26 mouse cellular contexts compared by ENCODE assay signal in the genomic region with DNA sequence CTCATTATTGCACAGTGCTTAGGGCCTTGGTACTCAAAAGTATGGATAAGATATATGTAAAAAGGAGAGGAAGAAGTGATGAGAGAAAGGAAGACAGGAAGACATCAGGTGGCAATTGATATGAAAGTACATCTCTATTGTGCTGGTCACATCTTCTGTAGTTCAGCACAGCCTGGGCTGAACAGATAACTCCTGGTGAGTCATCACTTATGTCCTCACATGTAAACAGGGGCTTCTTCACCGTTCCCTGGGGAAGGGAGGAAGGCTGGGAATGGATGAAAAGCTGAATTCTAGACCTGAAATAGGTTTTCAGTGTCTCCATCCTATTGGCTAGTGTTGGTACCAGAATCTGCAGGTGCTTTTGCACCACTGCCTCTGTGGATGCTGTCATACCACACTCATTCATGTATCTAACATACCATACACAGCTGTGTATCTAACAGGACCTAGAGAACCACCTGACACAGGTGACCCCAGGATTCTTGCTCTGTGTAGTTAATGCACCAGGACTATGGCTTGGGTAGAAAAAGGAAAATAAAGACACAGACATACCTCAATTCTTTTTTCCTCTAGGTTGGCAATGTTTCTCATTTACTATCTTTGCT.
A peak's percentile ranks its signal among the peaks of the same experiment; 100 is the strongest.
DNase-seq lines count a peak whose midpoint lies in the region; ATAC-seq and TF ChIP-seq lines count a peak whose summit lies in the region.
"Had no signal": no experiment of that assay in that cellular context is flagged by ENCODE, and none has a peak within 500 bp of the region (broad histone marks: within the 10 kb centered on the region; RNA-seq: fewer than 3 reads in every experiment).

No protein-coding gene starts in this region.

- no peak overlapping the region; the same call in 1 of the 2 replicates for H3K27ac ChIP-seq in heart, embryonic 11.5 days (ENCODE audit: low read depth, low read length)
- H3K27ac ChIP-seq in liver, embryonic 16.5 days (ENCODE audit: low read length): no peak overlapping the region
- H3K27ac ChIP-seq: forebrain, embryonic 15.5 days; hindbrain, embryonic 10.5 days; intestine, embryonic 15.5 days; limb, embryonic 12.5 days; stomach, postnatal 0 days had no signal

- no peaks in the 10 kb centered on the region for H3K27me3 ChIP-seq in heart, embryonic 11.5 days (ENCODE audit: control insufficient read depth, insufficient read depth, low read length)
- H3K27me3 ChIP-seq in G1E (ENCODE audit: insufficient read depth, low read length): peaks cover 5% of the 10 kb centered on the region; the same call in 1 of the 2 replicates
- no peaks in the 10 kb centered on the region for H3K27me3 ChIP-seq in liver, embryonic 16.5 days (ENCODE audit: control insufficient read depth, insufficient read depth, low read depth, low read length)
- H3K27me3 ChIP-seq: forebrain, embryonic 15.5 days; intestine, embryonic 15.5 days; limb, embryonic 12.5 days had no signal

- no peaks in the 10 kb centered on the region for H3K4me1 ChIP-seq in heart, embryonic 11.5 days (ENCODE audit: control insufficient read depth, insufficient read depth, low read length)
- H3K4me1 ChIP-seq in G1E (ENCODE audit: insufficient read depth, low read depth, low read length): peaks cover 7% of the 10 kb centered on the region; the same call in 1 of the 2 replicates
- peaks cover 3% of the 10 kb centered on the region; the same call in 1 of the 2 replicates for H3K4me1 ChIP-seq in liver, embryonic 16.5 days (ENCODE audit: control insufficient read depth, low read depth, low read length)
- H3K4me1 ChIP-seq: hindbrain, embryonic 10.5 days; intestine, embryonic 15.5 days; limb, embryonic 12.5 days had no signal

- no peak overlapping the region for H3K9ac ChIP-seq in heart, embryonic 11.5 days (ENCODE audit: low read depth, low read length)
- H3K9ac ChIP-seq in liver, embryonic 16.5 days (ENCODE audit: low read depth, low read length): no peak overlapping the region
- H3K9ac ChIP-seq: forebrain, embryonic 15.5 days; intestine, embryonic 15.5 days; limb, embryonic 12.5 days had no signal

- WGBS in heart, embryonic 11.5 days (ENCODE audit: insufficient replicate concordance): 60% methylated on average over 1 of the region's 1 CpGs
- 18% methylated on average over 1 of the region's 1 CpGs for WGBS in liver, embryonic 16.5 days (ENCODE audit: insufficient replicate concordance)

- H3K4me2 ChIP-seq in heart, embryonic 11.5 days: no peak overlapping the region
- H3K4me2 ChIP-seq in liver, embryonic 16.5 days (ENCODE audit: low read depth, low read length): no peak overlapping the region
- H3K4me2 ChIP-seq: forebrain, embryonic 15.5 days; intestine, embryonic 15.5 days; limb, embryonic 12.5 days had no signal

- peak; percentile 96 for ATAC-seq in heart, embryonic 11.5 days (replicated peaks; ENCODE audit: insufficient number of reproducible peaks, low FRiP score, low TSS enrichment)
- ATAC-seq in G1E (ENCODE audit: extremely low read depth, insufficient number of reproducible peaks, low FRiP score, poor library complexity, severe bottlenecking): peak; percentile 22; the same call in 1 of the 2 replicates
- ATAC-seq in liver, embryonic 16.5 days (ENCODE audit: low read depth): peak; percentile 91
- ATAC-seq: activated CD4-positive, CD25-positive, alpha-beta regulatory T cell, adult 4 months; CD4-positive, CD25-positive, alpha-beta regulatory T cell, adult 4 months; forebrain, embryonic 15.5 days; hindbrain, embryonic 16.5 days; intestine, embryonic 15.5 days had no signal

- no peaks in the 10 kb centered on the region for H3K36me3 ChIP-seq in heart, embryonic 11.5 days (ENCODE audit: control insufficient read depth, insufficient read depth, low read length)
- no peaks in the 10 kb centered on the region for H3K36me3 ChIP-seq in G1E (replicated peaks)
- no peaks in the 10 kb centered on the region for H3K36me3 ChIP-seq in liver, embryonic 16.5 days (ENCODE audit: control insufficient read depth, insufficient read depth)
- H3K36me3 ChIP-seq: forebrain, embryonic 15.5 days; hindbrain, embryonic 10.5 days; intestine, embryonic 15.5 days; limb, embryonic 12.5 days had no signal

- DNase-seq in heart, adult 9 months (ENCODE audit: low spot score in 2 of 2): no peak
- DNase-seq in G1E (ENCODE audit: low spot score) (no peak), liver (peak; percentile 26), MN1 (ENCODE audit: low spot score) (no peak)
- DNase-seq in thymus, postnatal 36 days: no peak
- no peak for DNase-seq in urinary bladder, postnatal 10 days (ENCODE audit: low spot score)
- DNase-seq: adrenal gland, adult 8-10 months; cerebellum, adult 18-20 months; cerebellum, postnatal 25 days; gastrocnemius, postnatal 10 days; kidney, adult 8-10 months; kidney, postnatal 10 days; lung, adult 2 months; lung, postnatal 14 days; right cerebral cortex, postnatal 14 days; thymus, adult 2 months had no signal

- TF ChIP-seq CTCF in G1E (IDR thresholded peaks at IDR 0.05; ENCODE audit: low read depth, low read length): no peak

- H3K4me3 ChIP-seq in heart, embryonic 11.5 days (ENCODE audit: low read depth, low read length): no peak overlapping the region
- no peak overlapping the region for H3K4me3 ChIP-seq in G1E (ENCODE audit: low read depth, low read length)
- H3K4me3 ChIP-seq in liver, embryonic 16.5 days (ENCODE audit: low read depth, low read length): no peak overlapping the region
- H3K4me3 ChIP-seq: forebrain, embryonic 15.5 days; hindbrain, embryonic 10.5 days; intestine, embryonic 15.5 days; limb, embryonic 12.5 days had no signal

- H3K9me3 ChIP-seq in heart, embryonic 11.5 days (replicated peaks; ENCODE audit: control insufficient read depth, low read length): no peaks in the 10 kb centered on the region
- H3K9me3 ChIP-seq in G1E (replicated peaks): no peaks in the 10 kb centered on the region
- no peaks in the 10 kb centered on the region for H3K9me3 ChIP-seq in liver, embryonic 16.5 days (replicated peaks; ENCODE audit: control insufficient read depth, low read length)
- H3K9me3 ChIP-seq: forebrain, embryonic 15.5 days; hindbrain, embryonic 10.5 days; intestine, embryonic 15.5 days; limb, embryonic 12.5 days had no signal

Comparison
In these comparisons a context has a peak if more than half of its experiments do, and no peak if none do; other contexts are left out.
1. ATAC-seq: peak in every context shown above with its lines; median percentile 96 in heart, embryonic 11.5 days; 91 in liver, embryonic 16.5 days; 22 in G1E.